Mouse (Mus musculus) urinary bladder, postnatal 36 days (tissue): ENCODE data around the gene Ecd.
A peak's percentile ranks its signal among the peaks of the same experiment; 100 is the strongest.

Experiments
- DNase-seq, 2 experiments: peaks; one replicate each; pipeline ENCODE4 v3.0.0; 2022; ENCODE audit warnings: low spot score in 2 of 2, mixed read lengths in 1 of 2

Gene Ecd

DNA sequence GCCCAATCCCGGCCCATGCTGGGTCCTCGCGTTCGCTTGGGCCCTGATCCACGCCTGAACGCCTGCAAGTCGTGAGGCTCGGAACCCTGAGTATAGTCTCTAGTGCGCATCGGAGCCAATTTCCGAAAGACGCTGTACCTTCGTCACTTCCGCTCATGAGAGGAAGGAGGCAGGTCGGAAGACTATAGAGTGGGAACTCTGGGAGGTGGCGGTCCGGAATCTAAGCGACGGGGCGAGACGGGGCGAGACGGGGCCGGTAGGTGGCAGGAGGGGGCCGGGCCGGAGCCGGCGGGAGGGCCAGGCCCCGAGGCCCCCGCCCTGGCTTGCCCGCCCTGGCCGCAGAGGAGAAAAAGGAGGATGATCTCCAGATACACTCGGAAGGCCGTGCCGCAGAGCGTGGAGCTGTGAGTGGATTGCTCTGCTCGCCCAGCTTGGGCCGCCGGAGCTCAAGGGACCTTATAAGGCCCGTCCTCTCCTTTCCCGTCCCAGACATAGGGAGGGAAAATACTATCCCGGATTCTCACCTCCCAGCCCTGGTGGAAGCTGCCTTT is at the start of gene Ecd, which contains the start of gene Fam149b:
Gene Ecd, minus strand, starts transcription at position 131 of the 551 bp plus-strand sequence.
Gene Fam149b, plus strand, starts transcription at position 172 of the 551 bp plus-strand sequence.
- peak; percentile 90 to 92 for DNase-seq

DNA sequence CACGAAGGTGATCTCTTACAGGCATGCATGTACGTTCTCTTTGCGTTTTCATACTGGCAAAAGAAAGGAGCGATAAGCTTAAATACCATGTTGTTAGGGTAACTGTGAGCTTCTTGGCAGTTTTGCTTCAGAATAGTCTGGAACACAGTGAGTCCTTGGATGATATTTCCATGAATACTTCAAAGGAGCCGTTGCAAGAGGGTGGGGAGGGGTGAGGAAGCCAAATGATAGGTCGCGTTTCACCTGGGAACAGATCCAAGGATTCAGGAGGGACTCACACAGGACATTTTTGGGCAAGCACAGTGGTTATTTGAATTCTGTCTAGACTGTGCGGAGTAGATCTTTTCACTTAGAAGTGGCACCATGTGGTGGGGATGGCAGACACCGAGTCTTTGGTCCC is 49.3 kb upstream of the Ecd start:
- no peak for DNase-seq

- peak; percentile 90 to 94 for DNase-seq
These were observed 45.4 kb upstream of the Ecd start, which contains the start of gene Mrps16 for GRCm38 (mm10) chr14:20393205-20393913. Gene Mrps16 (minus strand): TSS chr14:20393634.

DNA sequence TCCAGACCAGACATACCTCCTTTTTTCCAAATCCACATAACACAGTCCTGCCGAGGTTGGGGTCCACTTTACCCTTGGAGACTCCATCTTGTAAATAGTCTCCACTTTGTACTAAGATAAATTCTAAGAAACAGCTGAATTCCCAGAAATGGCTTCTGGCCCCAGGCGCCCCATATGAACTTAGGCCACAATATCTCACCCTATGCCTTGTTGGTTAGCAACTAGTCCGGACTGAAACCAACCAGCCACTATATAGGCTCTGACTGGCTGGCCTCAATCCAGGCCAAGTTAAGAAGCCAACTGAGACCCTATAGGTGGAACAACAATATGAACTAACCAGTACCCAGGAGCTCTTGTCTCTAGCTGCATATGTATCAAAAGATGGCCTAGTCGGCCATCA is 44.4 kb upstream of the Ecd start:
- no peak for DNase-seq

DNA sequence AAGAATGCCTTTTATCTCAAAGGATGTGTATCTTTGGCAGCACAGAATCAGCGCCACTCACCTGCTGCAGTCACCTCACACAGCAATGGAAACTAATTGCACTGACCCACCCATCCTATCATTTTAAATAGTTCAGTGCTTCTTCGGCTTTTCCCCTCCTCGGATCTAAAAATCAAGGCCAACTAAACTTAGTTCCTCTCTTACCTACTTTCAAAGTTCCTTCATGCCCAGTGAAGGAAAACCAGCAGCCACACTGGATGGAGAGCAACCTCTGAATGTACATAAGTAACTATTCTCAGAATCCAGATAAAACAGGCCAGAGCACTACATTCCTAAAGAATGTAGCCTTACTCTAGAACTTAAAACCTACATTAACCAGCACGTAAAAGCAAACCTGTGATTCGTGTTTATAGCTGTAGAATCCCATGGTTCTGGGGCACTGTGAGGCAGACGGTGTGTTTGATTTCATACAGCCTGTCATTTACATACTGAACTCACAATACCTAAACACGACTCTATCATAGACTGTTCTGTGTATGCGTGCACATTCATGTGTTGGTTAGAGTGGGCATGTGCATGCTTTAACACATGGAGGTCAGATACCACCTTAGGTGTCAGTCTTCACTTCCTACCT is 41.6 kb upstream of the Ecd start:
- DNase-seq, result no peak

DNA sequence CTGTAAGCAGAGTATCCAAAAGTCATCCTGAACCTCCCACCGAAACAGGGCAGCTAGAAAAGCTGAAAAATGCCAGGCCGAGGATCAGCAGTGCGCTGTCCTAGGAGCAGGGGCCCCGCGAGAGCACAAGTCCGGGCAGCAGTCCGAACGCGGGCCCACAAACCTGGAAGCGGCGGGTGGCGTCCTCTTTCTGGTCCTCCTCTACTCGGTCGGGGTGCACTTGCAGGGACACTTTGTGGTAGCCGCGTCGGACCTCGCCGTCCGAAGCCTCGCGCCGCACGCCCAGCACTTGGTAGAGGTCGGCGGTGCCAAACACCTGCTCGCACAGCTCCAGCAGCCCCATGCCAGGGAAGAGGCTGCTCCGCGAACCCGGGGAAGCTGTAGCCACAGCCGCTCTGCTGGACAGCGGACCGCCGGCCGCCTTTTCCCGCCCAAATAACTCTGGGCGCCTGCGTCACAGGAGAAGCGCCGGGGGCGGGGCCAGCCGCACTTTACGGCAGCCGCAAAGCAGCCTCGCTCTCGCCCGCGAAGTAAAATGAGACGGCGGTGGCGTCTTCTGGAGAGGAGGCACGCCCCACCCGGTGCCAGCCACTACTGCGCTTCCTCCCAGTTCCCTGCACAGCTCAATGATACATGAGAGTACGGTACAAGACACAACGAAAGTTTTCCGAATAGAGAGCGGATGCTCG is 40.7 kb upstream of the Ecd start, which contains the start of gene Dnajc9:
Gene Dnajc9, minus strand, starts transcription at position 470 of the 689 bp plus-strand sequence.
- DNase-seq, result peak; percentile 94 to 96

DNA sequence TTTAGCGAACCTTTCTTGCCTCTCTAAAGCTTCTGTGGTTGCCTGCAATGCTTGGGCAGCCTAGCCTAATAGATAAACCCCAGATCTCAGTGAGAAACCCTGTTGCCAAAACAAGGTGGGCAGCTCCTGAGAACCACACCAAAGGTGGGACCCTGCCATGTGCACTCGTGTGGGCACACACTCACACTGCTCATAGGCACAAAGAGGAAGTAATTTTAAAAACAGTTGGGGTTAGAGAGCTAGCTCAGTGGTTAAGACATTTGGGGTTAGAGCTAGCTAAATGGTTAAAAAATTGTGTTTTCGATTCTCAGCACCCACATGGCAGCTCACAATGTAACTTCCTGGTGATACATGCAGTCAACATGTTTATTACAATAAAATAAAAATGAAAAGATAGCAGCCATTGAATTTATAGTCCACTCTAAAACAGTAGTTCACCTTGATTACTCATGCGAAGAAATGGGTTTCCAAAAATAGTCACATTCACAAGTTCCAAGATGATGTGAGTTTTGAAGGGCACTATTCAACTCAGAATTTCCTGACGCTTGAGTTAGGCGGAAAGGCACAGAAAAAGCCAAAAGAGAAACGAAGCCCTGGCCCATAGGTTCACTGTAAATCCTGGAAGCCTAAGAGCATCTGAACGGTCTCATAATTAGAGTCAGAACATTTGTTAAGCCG is 32.0 kb upstream of the Ecd start:
- no peak for DNase-seq

DNA sequence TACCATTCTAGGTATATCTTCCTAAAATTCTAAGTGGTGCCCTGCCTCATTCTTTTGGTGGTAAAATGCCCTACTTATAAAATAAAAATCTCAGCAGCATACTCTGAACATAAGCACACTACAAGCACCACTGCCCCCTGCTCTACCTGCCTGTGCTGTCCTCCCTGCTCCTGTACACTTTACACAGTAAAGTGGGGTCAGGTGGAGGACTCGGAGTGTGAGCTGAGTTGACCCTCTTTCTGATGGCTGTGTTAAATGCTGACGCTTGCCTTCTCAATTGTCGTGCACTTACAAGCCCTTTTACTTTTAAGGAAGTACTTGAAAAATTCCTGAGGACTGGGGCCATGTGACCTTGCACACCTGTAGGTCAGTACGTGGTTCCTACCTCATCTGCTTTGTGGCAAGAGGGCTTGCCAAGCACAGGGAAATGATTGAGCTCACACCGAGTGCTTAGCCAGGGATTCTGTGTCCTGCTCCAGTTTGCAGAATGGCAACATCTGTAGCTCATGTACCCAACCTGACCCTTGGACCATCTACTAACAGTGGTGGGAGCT is 31.2 kb upstream of the Ecd start:
- no peak for DNase-seq

- DNase-seq, result peak in 1 of 2 experiments; percentile 31
These were observed 30.6 kb upstream of the Ecd start for GRCm38 (mm10) chr14:20378313-20379061.

DNA sequence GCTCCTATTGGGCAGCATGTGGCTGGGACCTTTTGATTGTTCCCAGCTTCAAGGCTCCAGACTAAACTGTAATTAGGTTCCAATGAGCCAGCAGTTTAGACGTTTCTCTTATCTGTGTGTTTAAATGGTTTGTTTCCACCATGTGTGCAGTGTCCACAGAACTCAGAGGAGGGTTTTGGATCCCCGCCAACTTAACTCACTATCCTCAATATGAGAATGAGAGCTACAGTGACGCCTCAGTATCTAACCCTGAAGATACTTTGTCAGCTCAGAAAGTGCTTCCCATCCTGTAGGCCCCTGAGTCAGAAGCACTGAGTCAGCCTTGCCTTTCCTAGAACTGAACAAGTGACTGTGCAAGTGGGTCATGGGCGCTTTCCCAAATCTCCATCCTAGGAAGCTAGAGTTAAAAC is 29.2 kb upstream of the Ecd start:
- no peak for DNase-seq

GRCm38 (mm10) chr14:20371854-20372253 is 23.9 kb upstream of the Ecd start:
- DNase-seq, result no peak

DNA sequence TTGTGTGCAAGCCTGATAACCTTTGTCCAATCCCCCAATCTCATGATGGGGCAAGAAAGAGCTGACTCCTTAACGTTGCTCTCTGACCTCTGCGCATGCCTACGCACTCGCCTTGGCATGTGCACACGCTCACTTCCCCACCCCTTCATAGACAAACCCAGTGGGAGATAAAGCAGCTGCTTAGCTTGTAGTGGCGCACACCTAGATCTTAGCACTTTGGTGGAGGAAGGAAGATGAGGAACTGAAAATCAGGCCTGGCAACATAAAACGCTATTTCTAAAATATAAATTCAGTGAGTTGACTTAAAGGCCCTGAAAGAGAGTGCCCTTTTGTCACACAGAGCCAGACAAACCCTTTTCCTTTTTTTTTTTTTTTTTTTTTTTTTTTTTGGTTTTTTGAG is 22.9 kb upstream of the Ecd start:
- no peak for DNase-seq

GRCm38 (mm10) chr14:20368271-20368670 is 20.4 kb upstream of the Ecd start:
- no peak for DNase-seq

DNA sequence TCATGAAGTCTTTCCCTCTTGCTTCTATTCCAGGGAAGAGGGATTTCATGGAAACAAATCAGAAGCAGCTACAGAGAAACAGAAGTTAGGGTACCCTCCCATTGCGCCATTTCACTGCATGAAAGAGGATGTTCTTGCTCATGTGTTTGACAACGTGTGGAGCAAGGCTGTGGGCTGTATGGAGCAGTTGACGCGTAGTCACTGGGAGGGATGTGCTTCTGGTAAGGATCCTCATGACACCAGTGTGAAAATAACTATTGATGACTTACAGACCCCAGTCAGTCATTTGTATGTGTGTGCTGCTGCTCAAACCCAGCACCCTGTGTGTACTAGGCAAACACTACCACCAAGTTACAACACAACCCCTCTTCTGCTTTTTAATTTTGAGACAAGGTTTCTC is 15.3 kb upstream of the Ecd start:
- no peak for DNase-seq

DNA sequence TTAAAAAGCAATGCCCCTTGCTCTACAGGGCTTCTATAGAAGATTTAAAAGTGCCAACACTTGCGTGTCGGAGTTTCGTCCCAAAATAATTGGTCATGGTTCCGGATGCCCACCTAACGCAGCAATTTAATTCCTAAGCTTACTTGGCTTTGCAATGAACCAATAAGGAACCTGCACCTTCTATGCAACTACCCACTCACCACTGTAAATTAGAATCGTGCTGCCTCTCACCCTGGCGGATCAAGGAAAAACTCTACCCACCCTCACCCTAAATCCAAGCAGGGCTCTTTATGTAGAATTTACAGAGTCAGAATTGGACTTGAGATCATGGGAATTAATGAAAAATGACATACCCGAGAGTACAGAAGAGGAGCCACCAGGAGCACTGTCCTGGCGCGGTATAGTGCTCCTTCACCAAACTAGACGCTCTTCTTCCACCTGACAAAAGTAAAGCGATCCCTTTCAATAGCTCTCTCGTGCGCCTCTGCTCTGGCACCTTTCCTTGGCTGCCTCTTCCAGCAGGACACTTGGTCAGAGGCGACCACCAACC is 405 bp downstream of the Ecd start:
- DNase-seq, result no peak

DNA sequence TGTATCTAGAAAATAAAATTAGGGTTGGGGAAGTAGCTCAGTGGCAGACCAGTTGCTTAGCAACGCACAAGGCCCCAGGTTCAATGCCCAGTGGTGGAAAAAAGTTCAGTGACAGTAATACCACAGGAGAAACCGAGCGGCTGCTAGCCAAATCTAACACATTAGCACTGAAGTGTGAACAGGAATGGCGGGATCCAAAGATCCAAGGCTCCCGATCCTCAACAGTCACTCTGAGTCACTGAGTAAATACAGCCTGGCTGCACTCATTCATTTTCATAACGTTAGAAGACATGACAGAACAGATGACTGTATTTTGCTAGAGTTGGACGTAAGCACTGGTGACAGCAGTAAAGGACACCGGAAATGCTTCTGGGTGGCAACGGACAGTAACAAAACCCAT is 2.0 kb downstream of the Ecd start:
- DNase-seq, result no peak

GRCm38 (mm10) chr14:20340866-20341265 is 7.1 kb downstream of the Ecd start:
- DNase-seq, result no peak

GRCm38 (mm10) chr14:20340149-20340548 is 7.8 kb downstream of the Ecd start:
- DNase-seq, result no peak

- no peak for DNase-seq
These were observed 8.5 kb downstream of the Ecd start for GRCm38 (mm10) chr14:20339415-20339814.

DNA sequence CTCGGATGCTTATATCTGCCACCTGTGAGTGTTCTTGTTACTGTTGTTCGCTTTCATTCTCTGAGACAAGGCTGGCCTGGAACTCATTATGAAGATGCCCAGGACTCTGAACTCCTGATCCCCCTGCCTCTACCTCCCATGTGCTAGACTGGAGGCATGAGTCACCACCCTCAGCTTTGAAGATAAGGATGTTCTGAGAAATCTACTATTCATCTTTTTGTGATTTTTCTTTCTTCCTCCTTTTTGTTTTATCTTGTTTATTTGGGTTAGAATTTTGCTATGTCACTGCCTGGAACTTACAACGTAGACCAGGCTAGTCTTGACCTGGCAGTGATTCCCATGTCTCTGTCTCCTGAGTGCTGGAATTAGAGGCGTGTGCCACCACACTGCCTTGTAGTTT is 16.6 kb downstream of the Ecd start:
- DNase-seq, result no peak
